Mouse (Mus musculus): ENCODE results near the gene Nrip1. TPM values are rescaled to one million over a fixed set of nuclear protein-coding genes. Genes with fewer than 3 reads are reported as not detected.

Nrip1 gene
- polyA plus RNA-seq, 1 experiment from 2014 or later, result 26.5 TPM

DNA sequence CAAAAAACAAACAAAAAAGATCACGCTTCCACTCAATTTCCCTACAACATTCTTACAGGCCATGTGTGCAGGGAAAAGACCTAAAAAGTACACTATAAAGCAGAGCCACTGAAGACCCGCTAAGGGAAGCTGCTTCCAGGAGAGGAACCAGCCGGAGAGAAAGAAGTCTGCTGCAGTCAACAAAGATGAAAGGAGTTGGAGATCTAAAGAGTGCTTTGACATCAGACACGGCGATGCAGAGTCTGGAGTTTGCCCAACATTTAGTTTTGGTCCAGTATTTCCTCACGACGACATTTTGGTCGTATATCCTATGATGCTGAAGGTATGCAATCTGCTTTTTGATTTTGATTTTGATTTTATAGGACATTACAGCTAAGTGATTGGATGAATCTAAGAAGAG lies 63.3 kb downstream of the Nrip1 start:
- H3K4me1 ChIP-seq (ENCODE audit: control insufficient read depth, insufficient read depth, low read length), result peaks cover 5% of the 10 kb centered on the region; the same call in 1 of the 2 replicates
- H3K4me3 ChIP-seq (ENCODE audit: low read depth, low read length), result no peak overlapping the region
- ATAC-seq (replicated peaks; ENCODE audit: insufficient number of reproducible peaks, low FRiP score, low TSS enrichment), result no peak
- no peak overlapping the region for H3K4me2 ChIP-seq
- 84% methylated on average over 8 of the region's 8 CpGs for WGBS (ENCODE audit: insufficient replicate concordance)
- no peaks in the 10 kb centered on the region for H3K27me3 ChIP-seq (ENCODE audit: control insufficient read depth, insufficient read depth, low read length)
- no peak overlapping the region for H3K9ac ChIP-seq (ENCODE audit: low read depth, low read length)
- no peaks in the 10 kb centered on the region for H3K36me3 ChIP-seq (ENCODE audit: control insufficient read depth, insufficient read depth, low read length)
- H3K27ac ChIP-seq (ENCODE audit: low read depth, low read length), result no peak overlapping the region
- no peaks in the 10 kb centered on the region for H3K9me3 ChIP-seq (replicated peaks; ENCODE audit: control insufficient read depth, low read length)

DNA sequence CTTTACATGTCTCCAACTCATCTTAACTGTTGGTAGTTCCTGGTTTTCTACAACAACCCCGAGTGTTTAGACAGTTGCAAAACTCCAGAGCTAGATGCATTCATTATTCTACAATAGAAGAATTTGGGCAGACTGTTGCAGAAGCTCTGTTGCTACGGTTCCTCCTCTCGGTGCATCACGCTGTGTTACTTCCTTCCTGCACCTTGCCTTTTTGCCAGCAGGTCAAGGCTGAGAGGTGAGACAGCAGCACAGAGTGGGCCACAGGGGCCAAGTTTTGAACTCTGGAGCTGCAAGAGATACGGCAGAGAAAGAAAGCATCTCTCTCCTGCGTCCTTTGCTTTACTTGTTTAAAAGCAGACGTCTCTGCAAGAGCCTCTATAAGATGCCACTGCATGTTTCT lies 64.3 kb downstream of the Nrip1 start:
- H3K9ac ChIP-seq (ENCODE audit: low read depth, low read length), result no peak overlapping the region
- ATAC-seq (replicated peaks; ENCODE audit: insufficient number of reproducible peaks, low FRiP score, low TSS enrichment), result no peak
- H3K4me2 ChIP-seq, result no peak overlapping the region
- peaks cover 5% of the 10 kb centered on the region; the same call in 1 of the 2 replicates for H3K4me1 ChIP-seq (ENCODE audit: control insufficient read depth, insufficient read depth, low read length)
- no peaks in the 10 kb centered on the region for H3K36me3 ChIP-seq (ENCODE audit: control insufficient read depth, insufficient read depth, low read length)
- no peak overlapping the region for H3K27ac ChIP-seq (ENCODE audit: low read depth, low read length)
- H3K9me3 ChIP-seq (replicated peaks; ENCODE audit: control insufficient read depth, low read length), result no peaks in the 10 kb centered on the region
- H3K27me3 ChIP-seq (ENCODE audit: control insufficient read depth, insufficient read depth, low read length), result no peaks in the 10 kb centered on the region
- WGBS (ENCODE audit: insufficient replicate concordance), result 83% methylated on average over 7 of the region's 7 CpGs
- no peak overlapping the region for H3K4me3 ChIP-seq (ENCODE audit: low read depth, low read length)

DNA sequence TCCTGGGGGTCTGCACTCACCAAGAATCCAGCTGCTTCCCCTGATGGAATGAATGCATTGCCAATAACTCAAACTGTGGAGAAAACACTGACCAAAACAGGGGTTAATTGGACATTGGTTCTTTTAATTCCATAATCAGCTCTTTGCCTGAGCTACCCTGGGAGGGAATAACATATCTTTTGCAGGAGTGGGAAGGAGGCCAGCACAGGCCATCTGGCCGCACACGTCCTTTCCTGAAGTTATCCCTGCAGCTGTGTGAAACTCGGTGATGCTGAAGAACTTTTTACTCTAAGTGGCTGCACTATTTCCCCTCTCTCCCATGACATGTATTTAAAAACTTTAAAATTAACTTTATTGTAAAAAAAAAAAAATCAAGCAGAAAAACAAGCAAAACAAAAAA lies 66.6 kb downstream of the Nrip1 start:
- Histone ChIP-seq H3K4me2 (no peak overlapping the region), H3K4me1 (ENCODE audit: control insufficient read depth, insufficient read depth, low read length) (no peaks in the 10 kb centered on the region), H3K4me3 (ENCODE audit: low read depth, low read length) (no peak overlapping the region), H3K27me3 (ENCODE audit: control insufficient read depth, insufficient read depth, low read length) (no peaks in the 10 kb centered on the region), H3K9me3 (replicated peaks; ENCODE audit: control insufficient read depth, low read length) (no peaks in the 10 kb centered on the region), H3K27ac (ENCODE audit: low read depth, low read length) (no peak overlapping the region), H3K36me3 (ENCODE audit: control insufficient read depth, insufficient read depth, low read length) (no peaks in the 10 kb centered on the region), H3K9ac (ENCODE audit: low read depth, low read length) (no peak overlapping the region)
- WGBS (ENCODE audit: insufficient replicate concordance), result 57% methylated on average over 3 of the region's 3 CpGs
- no peak for ATAC-seq (replicated peaks; ENCODE audit: insufficient number of reproducible peaks, low FRiP score, low TSS enrichment)

DNA sequence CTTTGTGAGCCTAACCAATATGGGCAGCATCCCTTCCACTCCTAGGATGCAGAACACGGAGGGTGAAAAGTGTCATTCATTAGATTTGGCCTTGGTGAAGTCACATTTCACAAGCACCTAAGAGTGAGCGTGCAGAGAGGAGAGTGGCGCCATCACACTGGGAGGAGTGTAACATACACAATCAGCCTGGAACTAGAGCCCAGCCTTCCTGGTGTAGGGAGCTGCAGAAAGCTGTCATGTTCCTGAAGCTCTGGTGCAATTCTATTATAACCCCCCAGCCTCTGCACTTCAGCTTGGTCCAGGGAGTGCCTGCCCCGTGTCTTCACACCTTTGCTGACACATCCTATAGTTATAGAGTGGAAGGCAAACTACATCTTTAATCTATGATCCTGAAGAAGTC lies 67.2 kb downstream of the Nrip1 start:
- 90% methylated on average over 4 of the region's 4 CpGs for WGBS (ENCODE audit: insufficient replicate concordance)
- ATAC-seq (replicated peaks; ENCODE audit: insufficient number of reproducible peaks, low FRiP score, low TSS enrichment), result no peak
- Histone ChIP-seq H3K4me1 (ENCODE audit: control insufficient read depth, insufficient read depth, low read length) (no peaks in the 10 kb centered on the region), H3K9ac (ENCODE audit: low read depth, low read length) (no peak overlapping the region), H3K4me2 (no peak overlapping the region), H3K4me3 (ENCODE audit: low read depth, low read length) (no peak overlapping the region), H3K27ac (ENCODE audit: low read depth, low read length) (no peak overlapping the region), H3K36me3 (ENCODE audit: control insufficient read depth, insufficient read depth, low read length) (no peaks in the 10 kb centered on the region), H3K27me3 (ENCODE audit: control insufficient read depth, insufficient read depth, low read length) (no peaks in the 10 kb centered on the region), H3K9me3 (replicated peaks; ENCODE audit: control insufficient read depth, low read length) (no peaks in the 10 kb centered on the region)

DNA sequence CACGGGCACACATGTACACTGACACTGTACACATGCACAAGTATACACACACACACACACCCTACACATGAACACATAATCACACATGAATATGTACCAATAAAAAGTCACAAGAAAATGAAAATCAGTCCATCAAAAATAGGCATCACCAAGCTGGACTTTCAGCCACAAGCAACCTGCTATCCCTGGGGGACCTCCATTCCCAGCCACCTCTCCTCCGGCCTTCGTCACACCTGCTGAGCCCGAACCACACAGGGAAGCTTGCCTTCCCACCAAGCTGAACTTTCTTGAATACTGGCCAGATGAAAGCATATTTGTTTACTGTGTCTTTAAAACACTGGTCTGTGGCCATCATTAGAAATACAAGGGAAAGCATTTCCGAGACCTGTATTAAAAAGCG lies 70.2 kb downstream of the Nrip1 start:
- ATAC-seq (replicated peaks; ENCODE audit: insufficient number of reproducible peaks, low FRiP score, low TSS enrichment), result no peak
- Histone ChIP-seq H3K4me1 (ENCODE audit: control insufficient read depth, insufficient read depth, low read length) (peaks cover 3% of the 10 kb centered on the region; the same call in 1 of the 2 replicates), H3K4me2 (no peak overlapping the region), H3K9me3 (replicated peaks; ENCODE audit: control insufficient read depth, low read length) (no peaks in the 10 kb centered on the region), H3K36me3 (ENCODE audit: control insufficient read depth, insufficient read depth, low read length) (no peaks in the 10 kb centered on the region), H3K27me3 (ENCODE audit: control insufficient read depth, insufficient read depth, low read length) (no peaks in the 10 kb centered on the region), H3K9ac (ENCODE audit: low read depth, low read length) (no peak overlapping the region), H3K27ac (ENCODE audit: low read depth, low read length) (no peak overlapping the region), H3K4me3 (ENCODE audit: low read depth, low read length) (no peak overlapping the region)
- 91% methylated on average over 6 of the region's 6 CpGs for WGBS (ENCODE audit: insufficient replicate concordance)

DNA sequence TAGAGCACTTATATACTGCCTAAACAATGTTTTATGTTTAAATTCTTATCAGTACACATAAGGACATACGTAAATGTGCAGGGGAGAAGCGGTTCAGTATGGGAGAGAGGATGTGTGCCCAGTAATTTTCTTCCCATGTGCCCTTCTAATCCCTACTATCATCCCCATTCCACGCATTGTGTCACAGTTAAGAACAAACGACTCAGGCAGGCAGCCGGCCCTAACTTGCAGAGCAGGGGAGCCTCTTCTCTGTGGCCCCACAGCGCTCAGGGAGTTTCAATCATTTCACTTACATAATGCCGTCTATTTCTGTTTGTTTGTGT lies 71.9 kb downstream of the Nrip1 start:
- Histone ChIP-seq H3K4me3 (ENCODE audit: low read depth, low read length) (no peak overlapping the region), H3K27ac (ENCODE audit: low read depth, low read length) (no peak overlapping the region), H3K36me3 (ENCODE audit: control insufficient read depth, insufficient read depth, low read length) (no peaks in the 10 kb centered on the region), H3K4me2 (no peak overlapping the region), H3K9ac (ENCODE audit: low read depth, low read length) (no peak overlapping the region), H3K4me1 (ENCODE audit: control insufficient read depth, insufficient read depth, low read length) (peaks cover 7% of the 10 kb centered on the region), H3K27me3 (ENCODE audit: control insufficient read depth, insufficient read depth, low read length) (no peaks in the 10 kb centered on the region), H3K9me3 (replicated peaks; ENCODE audit: control insufficient read depth, low read length) (no peaks in the 10 kb centered on the region)
- WGBS (ENCODE audit: insufficient replicate concordance), result 75% methylated on average over 7 of the region's 7 CpGs
- ATAC-seq (replicated peaks; ENCODE audit: insufficient number of reproducible peaks, low FRiP score, low TSS enrichment), result no peak

DNA sequence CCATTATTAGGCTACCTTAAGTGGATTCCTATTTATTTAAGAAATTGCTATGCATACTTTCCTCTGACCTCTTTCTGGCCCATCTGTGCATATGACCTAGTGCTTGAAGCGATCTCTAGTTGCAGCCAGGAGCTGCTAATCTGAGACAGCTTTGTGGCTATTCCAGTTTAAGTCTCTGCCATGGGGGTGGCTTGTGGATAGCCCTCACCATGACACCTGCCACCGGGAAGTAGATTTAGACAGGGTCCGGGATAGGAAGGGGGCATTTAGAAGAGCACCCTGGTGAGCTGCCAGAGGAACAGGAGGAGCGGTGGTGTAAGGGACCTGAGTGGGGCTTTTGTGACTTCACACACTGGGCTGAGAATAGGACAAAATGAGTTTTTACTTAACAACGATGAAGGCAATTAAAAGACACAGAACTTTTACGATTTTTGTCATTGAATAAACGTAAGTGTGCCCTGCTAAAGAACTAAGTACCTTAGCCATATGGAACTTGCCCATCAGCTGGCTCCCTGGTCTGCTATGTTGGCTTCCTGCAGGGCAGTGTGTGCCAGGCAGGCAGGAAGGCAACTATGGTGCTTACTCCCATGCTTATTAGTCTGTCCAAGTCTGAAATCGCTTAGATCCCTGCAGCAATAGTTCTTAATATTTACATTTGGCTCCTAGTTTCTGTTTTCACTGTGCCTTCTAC lies 72.4 kb downstream of the Nrip1 start:
- 90% methylated on average over 8 of the region's 8 CpGs for WGBS (ENCODE audit: insufficient replicate concordance)
- H3K27me3 ChIP-seq (ENCODE audit: control insufficient read depth, insufficient read depth, low read length), result no peaks in the 10 kb centered on the region
- H3K4me2 ChIP-seq, result no peak overlapping the region
- no peak overlapping the region for H3K27ac ChIP-seq (ENCODE audit: low read depth, low read length)
- H3K9ac ChIP-seq (ENCODE audit: low read depth, low read length), result no peak overlapping the region
- no peaks in the 10 kb centered on the region for H3K9me3 ChIP-seq (replicated peaks; ENCODE audit: control insufficient read depth, low read length)
- H3K36me3 ChIP-seq (ENCODE audit: control insufficient read depth, insufficient read depth, low read length), result no peaks in the 10 kb centered on the region
- H3K4me1 ChIP-seq (ENCODE audit: control insufficient read depth, insufficient read depth, low read length), result peaks cover 7% of the 10 kb centered on the region
- no peak overlapping the region for H3K4me3 ChIP-seq (ENCODE audit: low read depth, low read length)
- ATAC-seq (replicated peaks; ENCODE audit: insufficient number of reproducible peaks, low FRiP score, low TSS enrichment), result no peak

DNA sequence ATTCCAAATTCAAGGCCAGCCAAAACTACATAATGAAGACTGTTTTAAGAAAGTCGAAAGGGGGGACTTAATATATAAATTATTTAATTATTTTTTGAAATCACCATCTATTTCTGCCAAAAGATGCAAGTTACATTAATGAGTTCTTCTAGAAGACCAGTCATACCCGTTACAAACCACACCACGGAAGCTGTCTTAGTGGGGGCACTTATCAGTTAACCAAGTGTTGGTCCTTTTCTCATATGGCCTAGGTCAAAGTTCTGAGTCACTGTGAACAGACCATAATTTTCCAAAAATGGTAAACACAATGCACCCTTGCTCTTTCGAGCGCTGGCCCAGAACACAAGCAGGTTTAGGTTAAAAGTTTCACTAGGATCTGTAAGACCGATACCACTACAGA lies 73.2 kb downstream of the Nrip1 start:
- no peak for ATAC-seq (replicated peaks; ENCODE audit: insufficient number of reproducible peaks, low FRiP score, low TSS enrichment)
- peaks cover 7% of the 10 kb centered on the region for H3K4me1 ChIP-seq (ENCODE audit: control insufficient read depth, insufficient read depth, low read length)
- H3K36me3 ChIP-seq (ENCODE audit: control insufficient read depth, insufficient read depth, low read length), result no peaks in the 10 kb centered on the region
- H3K9ac ChIP-seq (ENCODE audit: low read depth, low read length), result no peak overlapping the region
- H3K9me3 ChIP-seq (replicated peaks; ENCODE audit: control insufficient read depth, low read length), result no peaks in the 10 kb centered on the region
- H3K27ac ChIP-seq (ENCODE audit: low read depth, low read length), result no peak overlapping the region
- no peak overlapping the region for H3K4me3 ChIP-seq (ENCODE audit: low read depth, low read length)
- H3K27me3 ChIP-seq (ENCODE audit: control insufficient read depth, insufficient read depth, low read length), result no peaks in the 10 kb centered on the region
- H3K4me2 ChIP-seq, result no peak overlapping the region
- 86% methylated on average over 6 of the region's 6 CpGs for WGBS (ENCODE audit: insufficient replicate concordance)

DNA sequence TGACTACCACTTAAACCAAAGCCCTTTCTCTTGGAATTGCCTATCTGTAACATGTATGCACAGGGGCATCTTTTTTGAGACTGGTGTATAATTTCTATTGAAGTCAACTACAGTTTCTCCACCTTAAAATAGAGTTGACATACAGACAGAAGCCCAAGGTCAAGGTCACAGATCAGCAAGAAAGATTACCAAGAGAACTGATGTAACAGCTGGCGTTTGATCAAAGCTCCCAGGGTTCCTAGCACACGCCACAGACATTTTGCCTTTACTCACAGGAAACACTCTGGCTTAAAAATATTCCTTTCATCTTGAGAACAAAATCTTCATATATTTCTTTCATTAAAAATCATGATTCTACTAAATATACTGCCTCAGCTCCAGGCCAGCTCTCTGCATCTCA lies 74.1 kb downstream of the Nrip1 start:
- Histone ChIP-seq H3K9ac (ENCODE audit: low read depth, low read length) (no peak overlapping the region), H3K27me3 (ENCODE audit: control insufficient read depth, insufficient read depth, low read length) (no peaks in the 10 kb centered on the region), H3K4me1 (ENCODE audit: control insufficient read depth, insufficient read depth, low read length) (peaks cover 12% of the 10 kb centered on the region), H3K9me3 (replicated peaks; ENCODE audit: control insufficient read depth, low read length) (no peaks in the 10 kb centered on the region), H3K4me2 (no peak overlapping the region), H3K4me3 (ENCODE audit: low read depth, low read length) (no peak overlapping the region), H3K36me3 (ENCODE audit: control insufficient read depth, insufficient read depth, low read length) (no peaks in the 10 kb centered on the region), H3K27ac (ENCODE audit: low read depth, low read length) (no peak overlapping the region)
- no peak for ATAC-seq (replicated peaks; ENCODE audit: insufficient number of reproducible peaks, low FRiP score, low TSS enrichment)
- 62% methylated on average over 2 of the region's 2 CpGs for WGBS (ENCODE audit: insufficient replicate concordance)
